Mouse (Mus musculus) mesoderm, embryonic 11.5 days (tissue): ENCODE data around the gene Cldn7.
A peak's percentile ranks its signal among the peaks of the same experiment; 100 is the strongest.

Source experiments
- DNase-seq: peaks from one replicate; pipeline ENCODE4 v3.0.0-alpha.2; 2012; ENCODE audit warnings: low read depth, low spot score

Cldn7 gene

DNA sequence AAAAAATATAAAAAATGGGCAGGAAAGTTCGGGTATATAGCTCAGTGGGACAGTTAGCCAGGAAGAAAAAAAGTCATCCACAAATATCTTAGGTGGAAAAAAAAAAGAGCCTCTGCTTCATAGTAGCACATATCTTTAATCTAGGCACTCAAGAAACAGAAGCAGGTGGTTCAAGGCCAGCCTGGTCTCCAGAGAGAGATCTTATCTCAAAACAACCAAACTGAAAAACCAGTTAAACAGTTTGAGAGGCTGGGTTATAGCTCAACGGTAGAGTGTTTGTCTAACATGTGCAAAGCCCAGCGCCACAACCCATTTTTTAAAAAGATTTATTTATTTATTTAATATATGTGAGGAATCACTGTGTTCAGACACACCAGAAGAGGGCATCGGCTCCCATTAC, 31.5 kb upstream of the Cldn7 start:
- DNase-seq = no peak

DNA sequence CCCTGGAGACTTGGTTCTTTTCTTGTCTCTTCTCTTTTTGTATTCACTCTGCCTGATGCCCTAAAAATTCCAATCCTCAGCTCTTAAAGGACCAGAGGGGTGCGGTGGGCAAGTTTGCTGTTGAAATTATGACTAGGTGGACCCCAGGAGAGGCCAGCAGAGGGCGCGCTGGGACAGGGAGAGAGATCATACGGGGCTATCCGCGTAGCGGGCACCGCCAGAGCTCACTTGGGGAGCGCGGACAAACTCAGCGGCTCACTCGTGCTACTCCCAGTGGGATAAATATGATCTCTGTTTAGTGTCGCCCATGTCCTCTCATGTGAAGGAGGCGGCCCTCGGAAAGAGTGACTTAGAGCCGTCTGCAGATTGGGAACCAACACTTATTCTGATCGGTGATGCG, 30.4 kb upstream of the Cldn7 start:
- peak; percentile 93 for DNase-seq

DNA sequence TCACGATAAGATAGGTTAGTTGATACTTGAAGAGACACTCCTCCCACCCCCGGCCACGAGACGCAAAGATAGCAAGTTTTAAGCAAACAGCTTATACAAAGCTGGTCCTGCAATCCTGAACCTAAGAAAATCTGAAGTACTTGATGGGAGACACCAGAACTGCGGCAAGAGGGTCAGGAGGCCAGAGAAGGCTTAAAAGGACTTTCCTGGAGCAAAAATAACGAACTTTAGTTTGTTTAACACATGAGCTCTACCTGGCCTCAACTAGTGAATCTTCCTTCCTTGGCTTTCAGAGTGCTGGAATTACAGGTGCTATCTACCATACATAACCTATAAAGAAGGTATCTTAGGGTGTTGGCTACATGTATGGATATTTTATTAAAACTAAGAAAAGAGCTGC, 29.9 kb upstream of the Cldn7 start:
- no peak for DNase-seq

DNA sequence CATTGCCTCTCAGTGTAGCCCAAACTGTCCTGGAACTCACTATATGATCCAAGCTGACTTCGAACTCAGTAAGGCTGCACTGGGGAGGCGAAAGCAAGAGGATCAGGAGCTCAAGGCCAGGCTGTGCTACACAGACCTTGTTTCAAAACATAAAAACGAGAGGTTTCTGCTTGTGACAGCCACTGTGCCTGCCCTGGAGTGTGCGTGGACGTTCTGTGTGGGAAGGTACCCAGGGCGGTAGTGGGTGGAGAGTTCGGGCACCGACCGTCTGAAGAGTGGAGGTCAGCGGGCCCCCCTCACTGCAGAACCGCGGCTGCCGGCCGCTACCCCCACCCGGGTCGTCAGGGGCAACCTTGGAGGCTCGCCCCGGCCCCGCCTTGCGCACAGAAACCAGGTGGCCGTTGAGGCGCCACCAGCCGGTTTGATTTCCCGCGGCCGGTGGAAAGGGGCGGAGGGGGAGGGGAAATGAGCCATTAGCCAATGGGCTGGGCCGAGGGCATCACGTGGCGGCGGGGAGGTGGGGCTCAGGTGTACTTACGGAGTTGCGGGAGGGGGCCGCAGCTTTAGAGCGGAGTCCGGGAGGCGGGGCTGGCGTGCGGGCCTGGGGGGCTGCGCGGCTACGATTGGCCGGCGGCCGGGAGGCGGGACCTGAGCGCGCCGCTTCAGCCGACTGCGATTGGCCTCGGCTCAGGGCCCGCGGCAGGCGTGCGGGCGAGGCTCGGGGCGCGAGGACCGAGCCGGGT, 29.3 kb upstream of the Cldn7 start, which contains the start of gene Ybx2:
Ybx2 (plus strand) TSS at position 660 of the 743 bp plus-strand sequence.
- DNase-seq = peak; percentile 91

DNA sequence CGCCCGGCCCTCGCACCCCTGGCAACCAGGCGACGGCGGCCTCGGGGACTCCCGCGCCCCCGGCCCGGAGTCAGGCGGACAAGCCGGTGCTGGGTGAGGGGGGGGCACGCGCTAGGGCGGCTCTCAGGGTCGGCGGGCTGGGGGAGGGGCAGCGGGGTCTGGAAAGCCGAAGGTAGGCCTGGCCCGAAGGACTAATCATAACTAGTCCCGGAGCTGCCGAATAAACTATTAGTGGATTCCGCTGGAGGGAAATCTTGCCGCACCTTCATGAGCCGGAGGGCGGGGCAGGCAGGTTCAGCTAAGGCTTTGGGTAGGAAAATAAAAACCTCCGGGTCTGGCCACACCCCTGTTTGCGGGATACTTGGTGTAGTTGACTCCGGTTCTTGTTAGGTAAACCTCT, 28.4 kb upstream of the Cldn7 start:
- DNase-seq = no peak

DNA sequence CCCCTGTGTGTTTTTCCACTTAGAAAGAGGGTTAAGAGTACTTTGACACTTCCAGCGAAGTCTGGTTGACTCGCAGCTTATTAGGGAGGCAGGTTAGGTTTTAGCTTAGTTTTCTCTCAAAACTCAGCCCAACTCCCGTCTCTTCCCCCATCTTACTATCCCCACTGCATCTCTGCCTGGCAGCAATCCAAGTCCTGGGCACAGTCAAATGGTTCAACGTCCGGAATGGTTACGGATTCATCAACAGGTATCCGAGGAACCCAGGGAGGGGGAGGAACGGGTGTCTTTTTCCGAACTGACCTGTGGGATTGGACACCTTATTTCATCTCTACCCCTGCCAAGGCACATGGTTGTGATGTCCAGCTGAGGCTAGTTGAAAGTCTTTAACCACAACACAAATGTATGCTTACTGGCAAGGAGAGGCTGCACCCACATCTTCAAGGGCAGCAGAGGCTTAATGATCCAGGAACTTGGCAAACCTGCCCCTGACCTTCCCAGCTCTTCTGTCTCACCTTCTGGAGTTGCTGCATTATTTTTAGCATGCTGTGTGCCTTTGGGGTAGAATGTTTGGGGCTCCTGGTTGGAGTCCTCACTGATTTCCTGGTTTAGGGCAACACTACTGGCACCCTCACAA, 27.7 kb upstream of the Cldn7 start:
- no peak for DNase-seq

DNA sequence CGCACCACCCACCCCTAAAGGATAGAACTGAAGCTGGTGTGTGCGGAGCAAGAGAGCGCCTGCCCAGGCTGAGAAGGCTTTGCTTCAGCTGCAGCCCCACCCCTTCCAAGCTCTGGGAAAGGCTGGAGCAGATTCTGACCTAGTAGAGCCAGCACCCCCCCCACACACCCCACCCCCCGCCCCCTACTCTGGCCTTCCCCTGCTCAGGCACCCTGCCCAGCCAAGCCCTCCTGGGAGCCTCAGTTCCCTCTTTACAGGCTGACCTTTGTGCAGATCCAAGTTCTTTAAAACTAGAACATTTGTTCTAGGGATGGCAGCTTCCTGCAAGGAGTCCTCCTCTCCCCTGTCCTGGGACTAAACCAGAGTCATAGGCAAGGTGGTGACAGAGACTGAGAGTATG, 27.2 kb upstream of the Cldn7 start:
- no peak for DNase-seq

DNA sequence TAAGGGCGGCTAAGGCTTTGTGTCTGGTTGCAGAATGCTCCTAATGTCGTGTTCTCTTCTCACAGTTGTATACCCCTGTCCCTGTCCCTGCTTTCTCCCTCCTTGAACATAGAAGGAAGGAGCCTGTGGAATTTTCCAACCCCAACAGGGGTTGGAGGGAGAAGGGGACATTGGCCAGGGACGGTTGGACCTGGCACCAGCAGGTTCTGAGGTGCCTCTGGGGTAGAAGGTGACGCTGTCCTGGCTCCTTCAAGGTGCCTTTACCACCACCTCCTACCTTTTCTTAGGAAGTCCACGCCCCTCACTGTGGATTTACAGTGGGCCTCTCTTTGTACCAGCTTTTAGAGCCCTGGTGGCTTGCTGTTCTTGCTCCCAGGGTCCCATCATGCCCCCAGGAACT, 26.7 kb upstream of the Cldn7 start:
- DNase-seq = no peak

DNA sequence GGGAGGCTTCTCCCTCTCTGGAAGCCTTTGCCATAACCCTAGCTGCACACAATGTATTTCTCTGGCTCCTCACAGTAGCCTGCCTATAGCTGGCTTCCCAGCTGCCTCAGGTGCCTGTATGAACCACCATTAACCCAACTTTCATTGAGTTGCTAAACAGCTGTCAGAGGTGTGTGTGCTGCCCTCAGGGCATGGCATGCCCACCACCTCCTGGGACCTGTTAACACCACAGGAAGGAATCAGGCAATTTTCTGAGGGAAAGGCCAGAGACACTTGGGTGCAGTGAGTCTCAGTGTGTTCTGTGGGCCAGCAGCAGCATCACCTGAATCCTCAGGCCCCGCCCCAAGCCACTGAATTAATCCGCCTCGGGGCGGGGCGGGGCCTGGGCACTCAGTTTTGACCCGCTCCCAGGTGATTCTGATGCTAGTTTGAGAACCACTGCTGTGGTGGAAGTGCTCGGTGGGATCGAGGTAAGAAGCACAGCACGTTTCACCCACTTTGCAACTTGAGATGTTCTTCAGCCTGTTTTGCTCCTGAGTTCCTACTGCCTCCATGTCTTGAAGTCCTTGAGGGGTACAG, 26.1 kb upstream of the Cldn7 start:
- no peak for DNase-seq

DNA sequence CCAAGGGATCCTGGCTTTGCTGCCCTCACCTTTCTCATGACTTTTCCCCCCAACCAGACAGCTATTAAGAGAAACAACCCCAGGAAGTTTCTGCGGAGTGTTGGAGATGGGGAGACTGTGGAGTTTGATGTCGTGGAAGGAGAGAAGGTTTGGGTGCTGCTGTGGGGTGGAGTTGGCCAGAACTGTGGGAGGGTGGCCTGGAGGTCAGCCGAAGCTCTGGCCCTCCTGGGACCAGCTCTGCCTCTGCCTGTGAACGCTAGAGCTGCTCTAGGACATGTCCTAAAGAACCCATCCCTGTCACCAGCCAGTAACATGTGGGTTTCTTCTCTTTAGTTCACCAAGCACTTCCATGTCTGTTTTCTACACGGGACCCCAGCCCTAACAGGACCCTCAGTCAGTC, 25.4 kb upstream of the Cldn7 start:
- DNase-seq = no peak

DNA sequence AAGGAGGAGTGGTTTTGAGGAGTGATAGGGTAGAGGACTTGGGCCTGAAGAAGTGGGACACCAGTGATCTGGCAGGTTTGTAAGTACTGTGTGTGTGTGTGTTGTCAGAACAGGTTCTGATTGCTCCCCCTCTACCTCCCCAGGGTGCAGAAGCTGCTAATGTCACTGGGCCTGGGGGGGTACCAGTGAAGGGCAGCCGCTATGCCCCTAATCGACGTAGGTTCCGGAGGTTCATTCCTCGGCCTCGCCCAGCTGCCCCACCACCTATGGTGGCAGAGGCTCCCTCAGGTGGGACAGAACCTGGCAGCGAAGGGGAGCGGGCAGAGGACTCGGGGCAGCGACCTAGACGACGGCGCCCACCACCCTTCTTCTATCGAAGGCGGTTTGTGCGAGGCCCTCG, 24.8 kb upstream of the Cldn7 start:
- no peak for DNase-seq

DNA sequence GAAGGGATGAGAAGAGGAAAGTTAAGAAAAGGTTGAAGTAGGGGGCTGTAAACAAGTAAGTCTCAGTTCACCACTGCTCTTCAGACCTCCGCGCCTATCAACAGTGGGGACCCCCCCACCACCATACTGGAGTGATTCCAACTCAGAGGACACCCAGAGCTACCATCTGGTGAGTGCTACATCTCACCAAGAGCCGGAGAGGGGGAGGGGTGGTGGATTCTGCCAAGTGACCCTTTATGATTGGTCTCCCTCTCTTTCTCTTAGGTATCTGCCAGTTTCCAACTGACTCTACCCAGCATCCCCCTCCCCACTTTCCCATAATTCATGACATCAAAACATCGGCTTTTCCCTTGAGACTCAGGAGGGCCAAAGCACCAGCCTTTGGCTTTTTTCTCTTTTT, 23.6 kb upstream of the Cldn7 start:
- DNase-seq = no peak

DNA sequence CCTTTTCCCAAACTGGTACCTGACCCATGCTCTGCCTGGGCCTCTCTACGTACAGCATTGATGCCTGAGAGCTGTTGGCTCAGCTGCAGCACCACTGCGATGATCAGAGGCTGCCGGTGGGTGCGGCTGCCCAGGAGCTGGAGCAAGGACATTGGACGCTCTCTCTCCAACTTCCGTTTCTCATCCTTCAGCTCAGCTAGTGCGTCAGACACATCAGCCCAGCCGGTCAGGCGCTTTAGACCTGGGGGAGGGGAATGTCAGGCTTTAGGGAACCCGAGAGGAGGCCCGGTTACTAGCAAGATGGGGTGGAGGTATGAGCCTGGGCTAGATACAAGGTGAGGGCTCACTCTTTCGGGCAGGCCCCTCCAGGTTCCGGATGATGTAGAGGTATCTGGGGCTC, 19.4 kb upstream of the Cldn7 start:
- DNase-seq = no peak

DNA sequence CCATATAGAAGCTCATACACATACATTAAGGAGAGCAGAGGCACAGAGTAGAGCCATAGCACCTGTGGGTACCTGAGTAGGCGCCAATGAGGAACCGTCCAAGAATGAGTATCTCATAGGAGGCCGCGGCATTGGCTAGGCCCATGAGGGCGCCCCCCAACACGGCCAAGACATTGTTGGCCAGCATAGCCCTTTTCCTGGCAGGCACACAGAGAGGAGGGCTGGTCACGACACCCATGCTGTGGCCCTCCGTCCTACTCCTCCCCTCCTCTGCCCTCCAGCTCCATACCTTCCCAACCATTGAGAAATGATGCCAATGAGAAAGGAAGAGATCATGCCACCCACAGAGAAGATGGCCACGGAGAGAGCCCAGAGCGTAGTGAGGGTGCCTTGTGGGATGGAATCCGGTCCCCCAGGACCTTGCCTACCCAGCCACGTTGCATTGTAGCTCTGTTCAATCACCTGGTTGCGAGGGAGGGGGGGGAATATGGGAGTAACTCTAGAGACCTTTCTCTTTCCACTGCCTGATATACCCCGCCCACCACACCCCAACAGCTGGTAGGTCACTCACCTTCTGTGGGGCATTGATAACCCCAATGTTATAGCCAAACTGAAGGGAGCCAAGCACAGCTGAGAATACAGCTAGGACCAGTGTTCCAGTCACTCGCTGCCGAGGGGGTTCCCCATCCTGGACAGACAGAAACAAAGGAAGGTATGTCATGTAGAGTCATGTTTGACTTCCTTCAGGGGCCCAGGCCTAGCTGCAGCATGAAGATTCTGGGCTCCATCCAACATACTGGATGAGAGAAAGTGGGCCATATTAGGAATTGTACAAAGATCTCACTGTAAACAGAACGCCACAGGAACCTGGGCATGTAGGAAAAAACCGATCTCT, 18.3 kb upstream of the Cldn7 start:
- DNase-seq = no peak

DNA sequence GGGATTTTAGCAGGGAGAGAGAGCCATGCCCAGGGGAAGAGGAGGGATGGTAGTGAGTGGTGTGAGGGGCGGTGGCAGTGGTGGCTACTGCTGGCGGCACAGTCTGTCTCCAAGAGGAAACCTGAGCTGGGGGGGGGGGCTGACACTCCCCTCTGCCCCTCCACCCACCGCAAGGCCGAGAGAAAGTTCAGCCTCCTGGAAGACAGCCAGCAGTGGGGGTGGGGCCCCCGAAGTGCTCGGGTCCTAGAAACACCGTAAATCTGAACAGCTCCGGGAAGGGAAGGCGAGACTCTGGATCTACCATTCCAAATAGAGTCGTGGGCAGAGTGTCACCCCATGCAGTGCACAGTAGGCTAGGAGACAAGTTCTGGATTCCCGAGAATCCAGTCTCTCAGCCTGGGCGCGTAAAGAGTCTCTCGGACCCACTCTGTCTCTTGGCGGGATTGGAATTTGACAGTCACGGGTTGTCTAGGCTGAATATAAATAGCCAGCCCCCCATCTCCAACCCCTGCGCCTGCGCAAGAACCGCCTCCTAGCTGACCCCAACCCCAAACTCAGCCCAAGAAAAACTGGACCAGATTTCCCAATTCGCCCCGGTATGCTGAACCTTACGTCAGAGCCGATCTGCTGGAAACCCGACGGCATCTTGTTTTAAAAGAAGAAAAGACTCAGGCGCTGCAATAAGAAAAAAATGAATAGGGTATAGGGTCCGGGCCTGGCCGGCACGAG, 17.1 kb upstream of the Cldn7 start:
- DNase-seq = peak; percentile 77

DNA sequence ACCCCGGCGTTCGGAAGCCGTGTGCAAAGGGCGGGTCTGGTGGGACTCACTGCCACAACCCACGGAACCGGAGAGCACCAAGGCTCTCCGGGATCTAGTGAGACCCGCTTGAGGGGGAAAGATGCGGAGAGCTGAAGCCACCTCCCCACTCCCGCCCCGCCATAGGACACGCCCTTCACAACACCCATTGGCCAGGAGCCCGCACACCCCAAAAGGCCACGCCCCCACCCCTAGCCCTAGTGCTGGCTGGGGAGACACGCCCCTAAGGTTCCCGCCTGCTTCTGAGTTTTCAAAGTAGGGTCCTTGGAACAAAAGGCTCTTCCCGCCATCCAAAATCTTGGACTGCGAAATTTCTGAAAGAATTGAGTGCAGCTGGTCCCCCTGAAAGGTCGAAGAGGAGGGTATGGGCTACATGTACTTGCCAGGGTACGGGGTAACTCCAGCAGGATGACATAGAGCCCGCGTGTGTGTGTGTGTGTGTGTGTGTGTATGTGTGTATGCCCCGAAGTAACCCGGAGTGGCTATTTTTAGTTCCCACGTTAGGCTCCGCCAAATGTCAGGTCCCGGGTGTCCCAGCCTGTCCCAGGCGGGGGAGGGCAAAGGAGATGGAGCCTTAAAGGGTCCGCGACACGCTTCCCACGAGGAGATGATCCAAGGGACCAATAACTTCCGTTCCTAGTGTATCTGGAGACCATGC, 16.4 kb upstream of the Cldn7 start, which contains the start of gene Slc2a4:
Slc2a4 (minus strand) TSS at position 123 of the 697 bp plus-strand sequence.
- peak; percentile 97 for DNase-seq

DNA sequence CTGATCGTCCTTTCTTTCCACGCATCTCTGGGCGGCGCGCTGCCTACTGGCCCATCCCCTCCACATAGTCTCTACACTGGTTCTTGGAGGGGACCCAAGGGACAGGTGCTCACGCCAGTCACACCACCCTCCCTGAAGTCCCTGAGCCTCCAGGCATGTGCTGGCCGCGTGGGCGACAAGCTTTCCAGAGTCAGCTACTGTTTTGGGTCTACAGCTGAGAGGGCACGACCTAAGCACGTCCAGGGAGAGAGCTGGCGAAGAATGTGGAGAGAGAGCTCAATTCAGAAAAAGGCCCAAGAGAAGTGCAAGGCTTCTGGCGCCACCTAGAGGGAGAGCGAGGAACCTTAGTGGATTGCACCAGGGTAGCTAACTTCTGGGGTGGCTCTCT, 15.8 kb upstream of the Cldn7 start:
- peak; percentile 93 for DNase-seq

DNA sequence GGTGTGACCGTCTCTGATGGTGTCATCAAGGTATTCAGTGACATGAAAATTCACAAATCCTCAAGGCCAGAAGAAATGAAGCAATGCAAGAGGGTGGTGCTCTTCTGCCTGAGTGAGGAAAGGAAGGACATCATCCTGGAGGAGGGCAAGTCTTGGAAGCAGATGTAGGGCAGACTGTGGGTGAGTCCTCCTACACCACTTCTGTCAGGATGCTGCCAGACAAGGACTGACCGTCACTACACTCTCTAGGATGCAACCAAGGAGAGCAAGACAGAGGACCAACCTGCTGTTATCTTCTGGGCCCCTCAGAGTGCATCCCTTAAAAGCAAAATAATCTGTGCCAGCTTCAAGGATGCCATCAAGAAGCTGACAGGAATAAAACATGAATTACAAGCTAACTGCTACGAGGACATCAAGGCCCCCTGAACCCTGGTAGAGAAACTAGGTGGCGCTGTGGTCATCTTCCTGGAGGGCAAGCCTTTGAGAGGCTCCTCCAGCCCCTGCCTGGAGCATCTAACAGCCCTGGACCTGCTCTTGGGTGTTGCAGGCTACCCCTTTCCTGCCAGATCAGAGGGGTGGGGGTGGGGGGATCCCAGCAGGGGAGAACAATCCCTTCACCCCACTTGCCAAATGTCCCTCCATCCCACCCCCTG, 13.6 kb upstream of the Cldn7 start:
- DNase-seq = no peak

DNA sequence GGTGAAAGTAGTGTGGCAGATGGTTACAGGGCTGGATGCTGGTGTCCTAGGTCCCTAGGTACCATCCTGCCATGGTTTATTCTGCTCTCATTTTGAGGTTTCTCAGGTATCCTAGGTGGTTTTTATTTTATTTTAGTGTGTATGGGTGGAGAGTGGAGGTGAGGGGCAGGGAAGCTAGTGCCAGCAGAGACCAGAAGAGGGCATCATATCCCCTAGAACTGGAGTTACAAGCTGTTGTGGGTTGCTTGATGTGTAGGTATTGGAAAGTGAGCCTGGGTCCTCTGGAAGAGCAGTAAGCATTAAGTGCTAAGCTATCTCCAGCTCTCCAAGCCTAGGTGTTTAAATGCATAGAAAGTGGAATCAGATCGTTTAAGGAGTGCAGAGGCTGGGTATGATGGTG, 12.3 kb upstream of the Cldn7 start:
- no peak for DNase-seq

DNA sequence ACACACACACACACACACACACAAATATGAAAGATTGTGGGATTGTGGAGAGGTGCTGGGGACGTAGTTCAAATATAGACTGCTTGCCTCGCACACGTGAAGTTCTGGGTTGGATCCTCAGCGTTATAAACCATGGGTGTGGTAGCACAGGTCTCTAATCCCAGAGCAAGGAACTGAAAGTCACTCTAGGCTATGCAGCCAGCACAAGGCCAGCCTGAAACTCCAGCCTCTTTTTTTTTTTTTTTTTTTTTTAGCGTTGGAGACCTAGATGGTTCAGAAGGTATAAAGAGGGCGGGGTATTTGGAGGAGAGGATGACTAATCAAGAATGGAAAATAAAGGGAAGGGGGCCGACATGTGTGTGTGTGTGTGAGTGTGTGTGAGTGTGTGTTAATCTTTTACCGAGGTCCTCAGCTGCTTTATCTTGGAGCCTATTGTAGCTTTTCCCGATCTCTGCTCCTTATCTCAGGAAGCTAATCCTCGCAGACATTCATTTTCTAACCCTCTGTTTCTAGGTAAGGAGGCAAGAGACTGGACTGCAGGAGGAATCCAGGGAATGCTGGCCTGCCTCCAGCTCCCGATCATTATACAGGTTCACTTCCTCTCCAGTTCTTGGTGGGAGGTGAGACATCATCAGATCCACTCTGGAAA, 11.2 kb upstream of the Cldn7 start:
- no peak for DNase-seq
